Comparison of ENCODE assay signal across 9 mouse cellular contexts in the genomic region with DNA sequence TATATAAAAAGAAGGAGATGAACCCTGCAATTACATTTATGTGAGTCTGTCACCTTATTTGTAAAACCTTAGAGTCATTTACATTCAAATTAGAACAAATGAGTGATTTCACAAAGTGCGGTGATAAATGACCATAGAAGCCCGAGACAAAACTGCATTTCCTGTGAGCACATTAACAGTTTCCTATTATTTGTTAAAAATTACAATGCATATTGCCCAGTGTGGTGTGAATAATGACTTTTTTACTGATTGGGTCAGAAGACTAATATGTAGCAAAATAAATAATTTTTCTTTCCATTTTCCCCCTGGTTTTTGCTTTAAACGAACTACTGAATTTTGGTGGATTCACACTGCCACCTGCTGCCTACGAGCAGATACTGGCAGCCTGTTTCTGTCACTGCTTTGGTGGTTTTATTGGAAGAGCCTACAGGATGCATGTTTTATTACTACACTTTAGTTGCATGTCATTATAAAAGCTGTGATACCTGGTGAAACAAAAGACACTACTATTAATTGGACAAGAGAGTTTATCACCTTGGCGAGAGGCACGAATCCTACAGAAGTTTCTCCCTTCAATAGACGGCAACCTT.
DNase-seq lines count a peak whose midpoint lies in the region; ATAC-seq lines count a peak whose summit lies in the region.
"Had no signal": no experiment of that assay in that cellular context is flagged by ENCODE, and none has a peak within 500 bp of the region (broad histone marks: within the 10 kb centered on the region; RNA-seq: fewer than 3 reads in every experiment).

No protein-coding gene starts in this region.

- H3K9ac ChIP-seq in hindbrain, embryonic 12.5 days = no peak overlapping the region
- H3K9ac ChIP-seq in neural tube, embryonic 13.5 days = no peak overlapping the region
- no peak overlapping the region for H3K9ac ChIP-seq in intestine, embryonic 15.5 days

- H3K9me3 ChIP-seq in hindbrain, embryonic 12.5 days (replicated peaks) = no peaks in the 10 kb centered on the region
- no peaks in the 10 kb centered on the region for H3K9me3 ChIP-seq in neural tube, embryonic 13.5 days
- no peaks in the 10 kb centered on the region for H3K9me3 ChIP-seq in intestine, embryonic 15.5 days
- H3K9me3 ChIP-seq: megakaryocyte, embryonic 14.5 days had no signal

- WGBS in hindbrain, embryonic 12.5 days = 66% methylated on average over 7 of the region's 7 CpGs
- WGBS in neural tube, embryonic 13.5 days = 52% methylated on average over 7 of the region's 7 CpGs
- 68% methylated on average over 7 of the region's 7 CpGs for WGBS in intestine, embryonic 15.5 days

- no peaks in the 10 kb centered on the region for H3K36me3 ChIP-seq in hindbrain, embryonic 12.5 days
- no peaks in the 10 kb centered on the region for H3K36me3 ChIP-seq in neural tube, embryonic 13.5 days
- no peaks in the 10 kb centered on the region for H3K36me3 ChIP-seq in intestine, embryonic 15.5 days

- no peak overlapping the region for H3K27ac ChIP-seq in hindbrain, embryonic 12.5 days
- H3K27ac ChIP-seq in neural tube, embryonic 13.5 days (replicated peaks) = no peak overlapping the region
- H3K27ac ChIP-seq in intestine, embryonic 15.5 days = no peak overlapping the region

- ATAC-seq in frontal cortex, adult (ENCODE audit: low TSS enrichment) = peak; percentile 88
- peak; percentile 64; the same call in 1 of the 2 replicates for ATAC-seq in hindbrain, embryonic 12.5 days (ENCODE audit: low FRiP score)
- ATAC-seq in neural tube, embryonic 13.5 days (ENCODE audit: low read depth) = 0 out of 2 replicates have a peak, but pooled peaks have one; percentile 15
- ATAC-seq in intestine, embryonic 15.5 days = no peak

- no peak overlapping the region for H3K4me2 ChIP-seq in hindbrain, embryonic 12.5 days (replicated peaks)
- H3K4me2 ChIP-seq in neural tube, embryonic 13.5 days = no peak overlapping the region; the same call in 1 of the 2 replicates
- no peak overlapping the region for H3K4me2 ChIP-seq in intestine, embryonic 15.5 days (replicated peaks)

- peaks cover 4% of the 10 kb centered on the region; the same call in 1 of the 2 replicates for H3K4me1 ChIP-seq in hindbrain, embryonic 12.5 days
- H3K4me1 ChIP-seq in neural tube, embryonic 13.5 days (replicated peaks) = no peaks in the 10 kb centered on the region
- no peaks in the 10 kb centered on the region for H3K4me1 ChIP-seq in intestine, embryonic 15.5 days (replicated peaks)
- H3K4me1 ChIP-seq: megakaryocyte, embryonic 14.5 days had no signal

- no peak for DNase-seq in frontal cortex, postnatal 25 days (ENCODE audit: low spot score in 2 of 2)
- DNase-seq in 3T3-L1 (ENCODE audit: low read depth, low spot score) = peak; percentile 36
- DNase-seq in brain, embryonic 18.5 days (ENCODE audit: low read depth, low spot score) = peak; percentile 55
- no peak for DNase-seq in spleen, postnatal 36 days (ENCODE audit: low spot score in 2 of 2)

- H3K4me3 ChIP-seq in hindbrain, embryonic 12.5 days = no peak overlapping the region
- H3K4me3 ChIP-seq in neural tube, embryonic 13.5 days = no peak overlapping the region
- H3K4me3 ChIP-seq in intestine, embryonic 15.5 days (replicated peaks) = no peak overlapping the region
- H3K4me3 ChIP-seq: megakaryocyte, embryonic 14.5 days had no signal

- no peaks in the 10 kb centered on the region for H3K27me3 ChIP-seq in hindbrain, embryonic 12.5 days
- no peaks in the 10 kb centered on the region for H3K27me3 ChIP-seq in neural tube, embryonic 13.5 days
- no peaks in the 10 kb centered on the region for H3K27me3 ChIP-seq in intestine, embryonic 15.5 days (replicated peaks)
- H3K27me3 ChIP-seq: megakaryocyte, embryonic 14.5 days had no signal

Comparison
In these comparisons a context has a peak if more than half of its experiments do, and no peak if none do; other contexts are left out.
1. DNase-seq: peak in 3T3-L1 (single experiment) and brain, embryonic 18.5 days (single experiment); none in frontal cortex, postnatal 25 days (0 of 2) and spleen, postnatal 36 days (0 of 2).